Mouse (Mus musculus) cerebellum, postnatal 36 days (tissue): ENCODE measurements at regions not wholly inside any gene's neighbourhood (a gene's known extent, or its start where the extent isn't known, plus 50 kb on each side); places are given as distances from the start of the nearest gene placed in this dataset.
A peak's percentile ranks its signal among the peaks of the same experiment; 100 is the strongest.

Experiments
- DNase-seq, 2 experiments: peaks; one replicate each; pipeline ENCODE4 v3.0.0; 2021 to 2022; ENCODE audit warnings: mixed read lengths in 2 of 2

- DNase-seq: no peak
Observed at GRCm38 (mm10) chr6:81733527-81733926, 189.9 kb upstream of the Gcfc2 start.

GRCm38 (mm10) chr6:81738466-81738865 is 185.0 kb upstream of the Gcfc2 start:
- DNase-seq: no peak

GRCm38 (mm10) chr6:81749681-81750080 is 173.8 kb upstream of the Gcfc2 start:
- DNase-seq: no peak

GRCm38 (mm10) chr6:81751631-81752030 is 171.8 kb upstream of the Gcfc2 start:
- no peak for DNase-seq

GRCm38 (mm10) chr6:81756242-81756641 is 167.2 kb upstream of the Gcfc2 start:
- DNase-seq: no peak

GRCm38 (mm10) chr6:81758876-81759275 is 164.6 kb upstream of the Gcfc2 start:
- DNase-seq: no peak

- no peak for DNase-seq
Observed at GRCm38 (mm10) chr6:81760181-81760580, 163.3 kb upstream of the Gcfc2 start.

GRCm38 (mm10) chr6:81765831-81766230 is 157.6 kb upstream of the Gcfc2 start:
- DNase-seq: peak in 1 of 2 experiments; percentile 15

GRCm38 (mm10) chr6:81766800-81767199 is 156.7 kb upstream of the Gcfc2 start:
- DNase-seq: no peak

GRCm38 (mm10) chr6:81768669-81769537 is 154.6 kb upstream of the Gcfc2 start:
- DNase-seq: no peak

- DNase-seq: no peak
Observed at GRCm38 (mm10) chr6:81770301-81770700, 153.2 kb upstream of the Gcfc2 start.

GRCm38 (mm10) chr6:81771862-81772261 is 151.6 kb upstream of the Gcfc2 start:
- no peak for DNase-seq

GRCm38 (mm10) chr6:81782131-81782530 is 141.3 kb upstream of the Gcfc2 start:
- no peak for DNase-seq

GRCm38 (mm10) chr6:81782815-81783435 is 140.5 kb upstream of the Gcfc2 start:
- no peak for DNase-seq

- no peak for DNase-seq
Observed at GRCm38 (mm10) chr6:81795281-81795680, 128.2 kb upstream of the Gcfc2 start.

GRCm38 (mm10) chr6:81800822-81801221 is 122.6 kb upstream of the Gcfc2 start:
- DNase-seq: no peak

GRCm38 (mm10) chr6:81801804-81802203 is 121.7 kb upstream of the Gcfc2 start:
- no peak for DNase-seq

GRCm38 (mm10) chr6:81805942-81806341 is 117.5 kb upstream of the Gcfc2 start:
- no peak for DNase-seq

- no peak for DNase-seq
Observed at GRCm38 (mm10) chr6:81808712-81809111, 114.8 kb upstream of the Gcfc2 start.

GRCm38 (mm10) chr6:81815248-81815961 is 108.1 kb upstream of the Gcfc2 start:
- no peak for DNase-seq

- DNase-seq: peak; percentile 49 to 58
Observed at GRCm38 (mm10) chr6:81815962-81816338, 107.5 kb upstream of the Gcfc2 start.

- peak; percentile 54 to 75 for DNase-seq
Observed at GRCm38 (mm10) chr6:81817050-81817827, 106.2 kb upstream of the Gcfc2 start.

- no peak for DNase-seq
Observed at GRCm38 (mm10) chr6:81818573-81818972, 104.9 kb upstream of the Gcfc2 start.
